Mouse (Mus musculus): ENCODE data around the gene Serpina3m.
"Not testable (repeated sequence)": the region's sequence is repeated elsewhere in the genome, so short reads cannot be mapped to it uniquely, and the experiment has no call there.

Serpina3m gene

GRCm38 (mm10) chr12:104338226-104338625 is at the start of gene Serpina3m, which contains the start of gene Serpina3k:
Gene Serpina3m (plus strand): TSS chr12:104338486.
Gene Serpina3k (plus strand): TSS chr12:104338486.
- DNase-seq, result not testable (repeated sequence)

GRCm38 (mm10) chr12:104289872-104290271 is 48.4 kb upstream of the Serpina3m start:
- no peak for DNase-seq

GRCm38 (mm10) chr12:104293963-104294362 is 44.3 kb upstream of the Serpina3m start:
- DNase-seq, result no peak

- DNase-seq, result no peak
These were observed 40.2 kb upstream of the Serpina3m start for GRCm38 (mm10) chr12:104298049-104298448.

- no peak for DNase-seq
These were observed 32.3 kb upstream of the Serpina3m start for GRCm38 (mm10) chr12:104305991-104306390.

GRCm38 (mm10) chr12:104314253-104314652 is 24.0 kb upstream of the Serpina3m start, which contains the start of gene Serpina3j:
Gene Serpina3j (plus strand): TSS chr12:104314553.
- DNase-seq, result no peak

GRCm38 (mm10) chr12:104322454-104322853 is 15.8 kb upstream of the Serpina3m start:
- no peak for DNase-seq

GRCm38 (mm10) chr12:104331701-104332100 is 6.6 kb upstream of the Serpina3m start:
- DNase-seq, result no peak

- not testable (repeated sequence) for DNase-seq
These were observed 1.4 kb upstream of the Serpina3m start for GRCm38 (mm10) chr12:104336873-104337272.

GRCm38 (mm10) chr12:104338705-104339104 is 419 bp downstream of the Serpina3m start:
- no peak for DNase-seq

GRCm38 (mm10) chr12:104342489-104342888 is 4.2 kb downstream of the Serpina3m start:
- not testable (repeated sequence) for DNase-seq

- DNase-seq, result no peak
These were observed 6.9 kb downstream of the Serpina3m start for GRCm38 (mm10) chr12:104345181-104345580.

- no peak for DNase-seq
These were observed 7.4 kb downstream of the Serpina3m start for GRCm38 (mm10) chr12:104345707-104346106.

GRCm38 (mm10) chr12:104347091-104347490 is 8.8 kb downstream of the Serpina3m start:
- DNase-seq, result no peak

GRCm38 (mm10) chr12:104351812-104352211 is 13.5 kb downstream of the Serpina3m start:
- DNase-seq, result not testable (repeated sequence)

- DNase-seq, result no peak
These were observed 17.7 kb downstream of the Serpina3m start for GRCm38 (mm10) chr12:104356006-104356405.

GRCm38 (mm10) chr12:104369986-104370385 is 31.7 kb downstream of the Serpina3m start:
- DNase-seq, result no peak

GRCm38 (mm10) chr12:104377179-104377578 is 38.9 kb downstream of the Serpina3m start:
- DNase-seq, result not testable (repeated sequence)

GRCm38 (mm10) chr12:104378351-104378750 is 40.1 kb downstream of the Serpina3m start:
- not testable (repeated sequence) for DNase-seq

GRCm38 (mm10) chr12:104378815-104379214 is 40.5 kb downstream of the Serpina3m start:
- not testable (repeated sequence) for DNase-seq

- no peak for DNase-seq
These were observed 41.6 kb downstream of the Serpina3m start for GRCm38 (mm10) chr12:104379856-104380255.

- not testable (repeated sequence) for DNase-seq
These were observed 42.9 kb downstream of the Serpina3m start for GRCm38 (mm10) chr12:104381071-104381604.

- DNase-seq, result not testable (repeated sequence)
These were observed 47.7 kb downstream of the Serpina3m start for GRCm38 (mm10) chr12:104385987-104386386.

- not testable (repeated sequence) for DNase-seq
These were observed 48.6 kb downstream of the Serpina3m start for GRCm38 (mm10) chr12:104386878-104387277.

GRCm38 (mm10) chr12:104388477-104388876 is 50.2 kb downstream of the Serpina3m start:
- DNase-seq, result no peak
